Mouse (Mus musculus) left cerebral cortex, postnatal 14 days (tissue): Measurements from ENCODE around the gene Farp2. TPM values are rescaled to one million over a fixed set of nuclear protein-coding genes. Genes with fewer than 3 reads are reported as not detected.

ENCODE experiments used
- DNase-seq, 2 experiments: peaks; one replicate each; pipeline ENCODE4 v3.0.0; 2021 to 2022; ENCODE audit warnings: low spot score in 2 of 2, mixed read lengths in 1 of 2
- intact Hi-C: fragments of 180-260 bp; cut with DNase I; formaldehyde crosslinking; loops from one replicate; pipeline ENCODE4 v1.15.1; 2025
- total RNA-seq, 2 experiments: library from RNA; stranded (reverse); gene quantifications; 2 replicates each; pipeline ENCODE4 v1.2.3; 2021

Farp2 gene
- total RNA-seq, 2 experiments from 2014 or later: 11.0 to 11.6 TPM

- DNase-seq: no peak
- intact Hi-C loops: no loop called here
Observed at GRCm38 (mm10) chr1:93543196-93543595, 31.3 kb downstream of the Farp2 start.

GRCm38 (mm10) chr1:93547286-93547685 lies 35.4 kb downstream of the Farp2 start:
- intact Hi-C loops: no loop called here
- DNase-seq: no peak

GRCm38 (mm10) chr1:93551427-93551826 lies 39.5 kb downstream of the Farp2 start:
- intact Hi-C loops: no loop called here
- no peak for DNase-seq

- intact Hi-C loops: no loop called here
- no peak for DNase-seq
Observed at GRCm38 (mm10) chr1:93563224-93563623, 51.3 kb downstream of the Farp2 start.

- DNase-seq: no peak
- intact Hi-C loops: no loop called here
Observed at GRCm38 (mm10) chr1:93563649-93564048, 51.8 kb downstream of the Farp2 start.

- intact Hi-C loops: no loop called here
- no peak for DNase-seq
Observed at GRCm38 (mm10) chr1:93564781-93565180, 52.9 kb downstream of the Farp2 start.

GRCm38 (mm10) chr1:93567013-93567412 lies 55.1 kb downstream of the Farp2 start:
- DNase-seq: no peak
- intact Hi-C loops: no loop called here

- no peak for DNase-seq
- intact Hi-C loops: no loop called here
Observed at GRCm38 (mm10) chr1:93567717-93568497, 56.0 kb downstream of the Farp2 start.

GRCm38 (mm10) chr1:93577066-93577465 lies 65.2 kb downstream of the Farp2 start:
- intact Hi-C loops: no loop called here
- DNase-seq: no peak

- peak; percentile 14 to 76 for DNase-seq
- intact Hi-C loops: no loop called here
Observed at GRCm38 (mm10) chr1:93577861-93578260, 66.0 kb downstream of the Farp2 start.

GRCm38 (mm10) chr1:93581545-93581944 lies 69.7 kb downstream of the Farp2 start:
- intact Hi-C loops: no loop called here

GRCm38 (mm10) chr1:93588346-93588745 lies 76.5 kb downstream of the Farp2 start:
- intact Hi-C loops: no loop called here
- DNase-seq: no peak

More at GRCm38 (mm10) chr1:93581545-93581944, 69.7 kb downstream of the Farp2 start:
- DNase-seq: no peak

GRCm38 (mm10) chr1:93593960-93594359 lies 82.1 kb downstream of the Farp2 start:
- no peak for DNase-seq
- intact Hi-C loops: no loop called here

GRCm38 (mm10) chr1:93595916-93596315 lies 84.0 kb downstream of the Farp2 start:
- intact Hi-C loops: no loop called here
- DNase-seq: no peak

GRCm38 (mm10) chr1:93602911-93603310 lies 91.0 kb downstream of the Farp2 start:
- DNase-seq: no peak
- intact Hi-C loops: no loop called here

- DNase-seq: no peak
- intact Hi-C loops: no loop called here
Observed at GRCm38 (mm10) chr1:93603921-93604320, 92.0 kb downstream of the Farp2 start.

GRCm38 (mm10) chr1:93607090-93608083 lies 95.5 kb downstream of the Farp2 start:
- intact Hi-C loops: no loop called here
- DNase-seq: no peak

GRCm38 (mm10) chr1:93608696-93609245 lies 96.9 kb downstream of the Farp2 start:
- no peak for DNase-seq
- intact Hi-C loops: no loop called here

- no peak for DNase-seq
- intact Hi-C loops: no loop called here
Observed at GRCm38 (mm10) chr1:93609762-93610161, 97.9 kb downstream of the Farp2 start.
